Mouse (Mus musculus) fat pad, adult 2 months (tissue): ENCODE data around the gene Ide.

Source experiments
- DNase-seq: peaks from one replicate; pipeline ENCODE4 v3.0.0-alpha.2; 2011; ENCODE audit warnings: low read depth, low spot score; ENCODE audit errors: extremely low read depth

Gene Ide

DNA sequence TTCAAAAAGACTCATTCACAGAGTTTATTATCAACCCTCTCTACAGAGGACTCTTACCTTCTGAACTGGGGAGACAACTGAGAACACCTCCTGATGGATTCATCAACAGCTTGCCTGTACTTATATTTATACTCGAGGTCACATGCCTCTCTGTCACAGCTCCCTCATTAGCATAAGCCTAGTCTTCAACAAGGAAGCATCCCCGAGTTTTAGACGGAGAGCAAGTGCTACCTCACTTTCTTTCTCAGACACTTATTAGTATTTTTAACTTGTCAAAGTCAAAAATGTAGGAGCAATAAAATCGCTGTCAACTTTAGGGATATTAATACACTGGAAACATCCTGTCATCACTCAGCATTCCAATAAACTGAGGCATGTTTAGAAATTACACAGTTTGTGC is at the start of gene Ide:
Gene Ide (minus strand): TSS at position 101 of the 400 bp plus-strand sequence.
- DNase-seq, result no peak

DNA sequence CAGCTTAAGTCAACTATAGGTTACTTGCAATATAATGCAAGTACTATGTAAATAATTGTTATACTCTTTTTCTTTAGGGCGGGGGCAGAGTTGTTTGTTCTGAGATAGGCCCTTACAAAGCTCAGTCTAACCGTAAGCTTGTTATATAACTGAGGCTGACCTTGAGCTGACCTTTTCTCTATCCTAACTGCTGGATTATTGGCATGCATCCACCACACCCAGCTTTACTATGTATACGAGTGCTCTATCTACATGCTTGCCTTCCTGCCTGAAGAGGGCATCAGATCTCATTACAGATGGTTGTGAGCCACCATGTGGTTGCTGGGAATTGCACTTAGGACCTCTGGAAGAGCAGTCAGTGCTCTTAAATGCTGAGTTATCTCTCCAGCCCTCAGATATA is 48.5 kb upstream of the Ide start:
- DNase-seq, result no peak

DNA sequence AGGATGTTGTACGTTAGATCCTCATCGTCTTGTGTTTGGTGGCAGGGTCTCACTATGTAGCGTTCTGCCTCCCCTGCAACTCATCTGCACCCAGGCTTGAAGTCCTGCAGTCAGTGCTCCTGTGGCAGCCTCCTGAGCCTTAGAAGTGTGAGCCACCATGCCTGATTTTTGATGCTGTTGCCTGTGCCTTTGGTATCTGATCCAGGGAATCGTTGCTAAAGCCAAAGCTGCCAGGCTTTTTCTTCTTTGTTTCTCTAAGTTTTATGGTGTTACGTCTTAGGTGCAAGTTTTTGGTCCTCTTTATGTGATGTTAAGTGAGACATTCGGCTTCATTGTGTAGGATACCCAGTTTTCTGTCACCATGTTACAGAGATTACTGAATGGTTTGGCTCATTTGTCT is 41.2 kb upstream of the Ide start:
- no peak for DNase-seq

DNA sequence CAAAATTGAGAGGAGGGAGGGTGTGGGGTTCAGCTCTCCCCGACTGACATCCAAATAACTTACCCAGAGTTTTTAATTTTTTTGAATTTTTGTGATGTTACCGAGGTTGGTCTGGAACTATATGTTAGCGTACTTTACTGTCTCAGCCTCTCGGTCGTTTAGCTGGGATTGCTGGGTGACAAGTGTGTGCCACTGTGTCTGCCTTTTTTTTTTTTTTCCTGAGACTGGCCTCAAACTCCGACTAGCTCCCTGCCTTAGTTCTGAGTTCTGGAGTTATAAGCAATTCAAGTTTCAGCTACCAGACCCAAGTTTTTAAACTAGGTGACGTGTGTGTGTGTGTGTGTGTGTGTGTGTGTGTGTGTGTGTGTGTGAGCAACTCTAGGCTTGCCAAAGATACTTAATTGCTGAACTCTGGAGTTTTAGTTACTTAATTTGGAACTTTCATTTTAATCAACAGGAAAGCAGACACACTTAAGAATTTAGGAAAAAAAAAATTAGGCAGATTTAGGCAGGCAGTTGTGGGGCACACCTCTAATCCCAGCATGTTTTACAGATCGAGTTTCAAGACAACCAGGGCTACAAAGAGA is 39.8 kb upstream of the Ide start:
- DNase-seq, result no peak

DNA sequence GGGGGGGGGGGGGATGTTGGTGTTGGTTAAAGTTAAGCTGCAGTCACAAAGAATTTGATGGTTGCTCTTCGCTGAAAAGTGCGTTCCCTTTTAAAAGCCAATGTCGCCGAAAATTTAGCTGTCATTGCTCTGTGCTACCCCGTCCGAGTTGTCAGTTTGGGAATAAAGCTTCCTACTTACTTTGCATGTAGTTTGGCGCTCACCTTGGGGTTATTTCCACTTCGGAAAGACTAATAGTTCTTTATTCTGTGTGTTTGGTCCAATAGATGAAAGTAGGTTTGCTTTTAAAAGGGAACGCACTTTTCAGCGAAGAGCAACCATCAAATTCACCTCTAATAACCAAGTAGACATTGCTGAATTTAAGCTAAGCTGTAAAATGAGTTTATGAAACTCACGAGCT is 39.2 kb upstream of the Ide start:
- no peak for DNase-seq

DNA sequence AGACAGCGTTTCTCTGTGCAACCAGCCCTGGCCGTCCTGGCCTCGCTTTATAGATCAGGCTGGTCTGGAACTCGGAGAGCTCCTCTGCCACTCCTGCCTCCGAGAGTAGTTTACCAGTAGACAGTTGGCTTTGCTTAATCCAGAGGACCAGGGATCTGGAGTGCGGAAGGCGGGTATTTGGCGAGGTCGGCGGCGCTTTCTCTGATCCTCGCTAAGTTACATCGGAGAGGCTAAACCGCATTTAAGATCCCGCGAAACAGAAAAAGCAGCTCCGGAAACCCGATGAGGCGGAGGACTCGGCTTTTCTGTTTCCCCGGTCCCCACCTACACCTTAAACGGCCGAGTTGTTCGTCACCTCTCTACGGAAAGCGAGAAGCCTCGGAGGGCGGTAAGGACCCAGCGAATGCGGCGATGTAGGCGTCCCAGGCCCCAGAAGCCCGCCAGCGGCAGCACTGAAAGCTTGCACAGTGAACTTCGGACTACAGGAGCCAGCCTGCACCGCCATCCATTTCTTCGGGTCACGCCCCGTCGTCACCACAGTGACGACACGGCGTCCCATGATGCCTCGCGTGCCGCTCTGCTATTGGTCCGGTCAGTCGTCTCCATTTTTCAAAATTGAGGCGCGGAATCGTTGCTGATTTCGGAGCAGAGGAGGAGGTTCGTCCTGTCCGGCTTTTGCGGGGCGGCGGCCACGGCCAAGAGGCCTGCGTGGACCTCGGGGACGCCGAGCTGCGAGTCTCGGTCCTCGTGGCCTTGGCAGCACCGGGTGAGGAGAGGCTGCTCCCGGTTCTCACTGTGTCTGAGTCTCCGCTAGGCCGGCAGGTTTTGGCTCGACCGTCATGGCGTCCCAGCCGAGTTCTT is 38.3 kb upstream of the Ide start, which contains the start of gene Kif11:
Gene Kif11 (plus strand): TSS at position 649 of the 861 bp plus-strand sequence.
- DNase-seq, result peak; percentile 81

DNA sequence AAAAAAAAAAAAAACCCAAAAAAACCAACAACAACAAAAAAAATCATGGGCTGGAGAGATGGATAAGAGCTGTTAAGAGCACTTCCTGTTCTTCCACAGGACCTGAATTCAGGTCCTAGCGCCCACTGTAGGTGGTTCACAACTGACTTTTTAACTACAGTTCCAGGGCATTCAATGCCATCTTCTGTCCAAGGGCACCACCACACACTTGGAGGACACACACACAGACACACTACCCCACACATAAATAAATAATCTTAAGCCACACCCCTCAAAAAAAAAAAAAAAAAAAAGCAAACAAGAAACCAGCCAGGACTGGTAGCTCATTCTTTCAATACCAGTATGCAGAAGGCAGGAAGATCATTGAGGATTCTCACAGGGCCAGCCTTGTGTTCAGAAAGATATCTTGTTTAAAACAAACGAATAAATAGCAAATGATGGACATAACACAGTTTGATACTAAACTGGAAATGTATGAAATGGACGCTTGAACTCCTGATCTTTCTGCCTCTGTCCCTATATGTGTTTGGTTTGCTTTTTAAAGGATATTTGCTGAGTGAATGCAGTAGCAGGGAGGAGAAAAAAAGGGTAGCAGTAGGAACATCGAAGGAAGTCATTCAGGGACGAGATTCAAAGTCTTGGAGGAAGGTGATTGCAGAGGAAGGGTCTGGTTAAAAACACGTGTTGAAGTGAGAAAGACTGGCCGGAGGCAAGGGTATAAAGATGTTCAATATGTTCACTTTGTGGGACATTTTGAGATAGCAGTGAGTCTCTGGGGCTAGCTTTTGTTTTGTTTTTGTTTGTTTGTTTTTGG is 37.5 kb upstream of the Ide start:
- no peak for DNase-seq

DNA sequence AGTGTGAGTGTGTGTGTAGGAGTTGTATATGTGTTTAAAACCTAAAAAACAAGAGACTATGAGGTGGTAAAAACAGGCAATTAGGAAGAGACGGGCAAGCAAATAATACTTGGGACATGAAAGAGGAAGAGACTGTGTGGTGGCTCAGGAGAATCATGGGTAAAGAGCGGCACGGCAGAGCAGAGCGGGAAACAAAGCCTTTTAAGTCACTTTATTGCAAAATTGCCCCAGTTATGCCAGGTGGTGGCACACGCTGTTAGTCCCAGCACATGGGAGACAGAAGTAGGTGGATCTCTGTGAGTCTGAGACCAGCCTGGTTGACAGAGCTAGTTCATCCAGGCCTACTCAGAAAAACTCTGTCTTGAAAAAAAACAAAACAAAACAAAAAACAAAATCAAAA is 32.7 kb upstream of the Ide start:
- no peak for DNase-seq

DNA sequence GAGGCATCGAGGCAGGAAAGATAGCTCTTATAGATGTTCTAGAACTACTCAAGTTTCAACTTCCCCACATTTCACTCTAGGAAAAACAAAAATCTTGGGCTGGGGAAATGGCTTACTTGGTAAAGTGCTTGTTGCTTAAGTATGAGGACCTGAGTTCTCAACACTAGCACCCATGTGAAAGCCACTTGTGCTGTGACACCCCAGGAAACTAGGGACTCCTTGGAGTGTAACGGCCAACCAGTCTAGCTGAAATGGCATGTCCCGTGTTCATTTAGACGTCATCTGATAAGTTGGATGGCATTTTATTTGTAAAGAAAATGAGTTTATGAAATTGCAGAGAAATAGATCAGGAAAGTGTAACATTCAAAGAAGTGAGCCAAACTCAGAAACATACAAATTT is 32.3 kb upstream of the Ide start:
- no peak for DNase-seq

DNA sequence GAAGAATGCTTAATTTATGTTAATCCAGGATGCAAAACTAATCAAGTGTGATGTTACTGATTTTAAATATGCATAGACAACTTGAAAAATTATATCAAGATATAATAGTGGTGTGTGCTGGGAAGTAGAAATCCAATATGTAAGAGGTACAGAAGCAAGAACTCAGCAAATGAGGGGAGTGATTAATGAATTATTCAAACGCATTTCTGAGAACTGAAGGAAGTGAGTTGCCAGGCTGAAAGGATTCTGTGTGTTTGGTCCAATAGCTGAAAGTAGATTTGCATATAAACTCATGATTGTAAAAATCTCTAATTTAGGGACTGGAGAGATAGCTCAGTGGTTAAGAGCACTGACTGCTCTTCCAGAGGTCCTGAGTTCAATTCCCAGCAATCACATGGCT is 31.3 kb upstream of the Ide start:
- no peak for DNase-seq

DNA sequence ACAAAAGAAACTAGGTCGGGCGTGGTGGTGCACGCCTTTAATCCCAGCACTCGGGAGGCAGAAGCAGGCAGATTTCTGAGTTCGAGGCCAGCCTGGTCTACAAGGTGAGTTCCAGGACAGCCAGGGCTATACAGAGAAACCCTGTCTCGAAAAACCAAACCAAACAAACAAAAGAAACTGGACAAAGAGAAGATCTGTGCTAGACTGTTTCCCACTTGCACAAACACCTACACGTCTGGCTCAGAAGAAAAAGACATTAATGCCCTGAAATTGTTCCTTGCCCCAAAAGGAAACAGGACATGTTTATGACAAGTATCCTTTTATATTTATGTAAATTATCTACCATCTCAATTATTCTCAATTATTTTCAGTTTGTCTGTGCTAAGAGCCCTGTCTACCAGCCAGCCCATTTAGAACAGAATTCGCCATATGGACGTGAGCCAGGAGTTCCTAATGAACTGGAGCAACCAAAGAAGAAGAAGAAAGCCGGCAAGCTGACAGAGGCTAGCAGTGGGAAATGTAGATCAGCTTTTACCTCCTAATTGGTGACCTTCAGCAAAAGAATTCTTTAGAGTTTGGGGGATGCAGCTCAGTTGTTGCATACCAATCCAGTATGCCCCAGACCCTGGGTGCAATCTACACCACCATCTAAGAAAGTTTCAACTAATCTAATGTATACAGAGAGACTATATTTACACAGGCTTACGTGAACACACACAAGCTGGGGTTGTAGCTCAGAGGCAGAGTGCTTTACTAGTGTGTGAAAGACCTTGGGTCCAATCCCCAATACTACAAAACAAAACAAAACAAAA is 25.7 kb upstream of the Ide start:
- DNase-seq, result no peak

DNA sequence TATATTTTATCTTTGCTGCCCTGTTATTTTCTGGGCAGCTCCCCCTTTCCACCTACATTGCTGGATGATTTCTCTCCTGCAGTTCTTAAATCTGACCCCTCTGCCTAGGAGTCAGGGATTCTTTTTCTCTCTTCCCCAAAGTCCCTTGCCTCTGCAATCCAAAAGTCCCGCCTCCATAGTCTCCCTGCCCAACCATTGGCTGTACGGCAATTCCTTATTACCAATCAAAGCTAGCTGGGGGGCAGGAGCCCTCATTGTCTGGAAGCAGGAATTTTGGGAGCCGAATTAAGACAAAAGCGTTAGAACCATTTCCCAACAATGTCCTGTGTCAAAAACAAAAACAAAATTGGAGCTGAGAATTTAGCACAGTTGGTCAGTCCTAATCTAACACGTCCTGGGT is 24.9 kb upstream of the Ide start:
- DNase-seq, result no peak

DNA sequence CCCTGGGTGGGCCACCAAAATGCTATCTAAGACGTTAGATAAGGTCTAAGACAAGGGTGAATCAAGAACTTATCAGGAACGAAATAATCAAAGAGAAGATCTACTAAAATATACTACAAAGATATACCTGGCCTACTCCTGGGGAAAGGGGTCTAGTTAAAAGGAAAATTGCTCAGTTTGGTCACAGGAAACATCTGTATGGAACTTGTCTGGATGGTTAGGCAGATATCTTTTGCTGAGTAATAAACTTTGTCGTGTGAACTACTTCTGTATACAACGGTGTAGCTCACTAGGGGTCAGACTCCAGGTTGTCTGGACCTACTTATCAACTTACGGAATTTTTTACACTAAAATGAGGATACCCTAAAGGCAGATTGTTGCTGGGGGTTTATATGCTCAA is 22.4 kb upstream of the Ide start:
- DNase-seq, result no peak

DNA sequence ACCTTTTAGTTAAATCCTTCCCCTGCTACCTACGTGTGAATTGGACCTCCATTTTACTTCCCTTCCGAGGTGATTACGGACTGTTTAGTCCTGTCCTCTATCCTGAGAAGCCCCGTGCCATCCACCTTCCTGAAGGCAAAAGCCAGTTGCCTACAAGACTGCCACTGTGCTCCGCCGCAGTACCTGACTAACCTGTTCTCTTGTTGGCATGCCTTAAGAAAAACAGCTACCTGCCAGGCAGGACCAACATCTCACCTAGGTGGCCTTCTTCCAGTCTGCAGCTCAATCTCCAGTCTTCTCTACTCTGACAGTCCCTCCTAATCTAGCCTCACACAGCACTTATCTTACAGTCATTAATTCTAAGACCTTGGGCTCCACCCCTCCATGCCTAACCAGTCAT is 15.7 kb upstream of the Ide start:
- peak; percentile 100 for DNase-seq

DNA sequence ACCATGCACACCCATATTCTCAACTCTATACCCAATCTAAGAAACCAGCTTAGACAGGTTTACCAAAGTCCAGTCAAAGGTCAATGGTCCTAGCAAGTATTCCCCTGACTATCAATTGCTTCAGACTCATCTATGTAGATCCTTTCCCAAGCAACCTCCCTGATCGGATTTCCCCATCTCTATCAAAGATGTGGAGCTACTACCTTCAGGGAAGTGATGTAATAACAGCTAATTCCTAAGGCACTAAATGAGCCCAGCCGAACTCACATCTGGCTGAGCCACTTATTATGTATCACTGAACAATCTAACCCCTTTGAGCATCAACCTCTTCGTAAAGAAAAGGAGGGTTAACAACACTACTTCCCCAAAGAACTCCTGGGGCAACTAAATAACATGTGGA is 15.1 kb upstream of the Ide start:
- peak; percentile 93 for DNase-seq

DNA sequence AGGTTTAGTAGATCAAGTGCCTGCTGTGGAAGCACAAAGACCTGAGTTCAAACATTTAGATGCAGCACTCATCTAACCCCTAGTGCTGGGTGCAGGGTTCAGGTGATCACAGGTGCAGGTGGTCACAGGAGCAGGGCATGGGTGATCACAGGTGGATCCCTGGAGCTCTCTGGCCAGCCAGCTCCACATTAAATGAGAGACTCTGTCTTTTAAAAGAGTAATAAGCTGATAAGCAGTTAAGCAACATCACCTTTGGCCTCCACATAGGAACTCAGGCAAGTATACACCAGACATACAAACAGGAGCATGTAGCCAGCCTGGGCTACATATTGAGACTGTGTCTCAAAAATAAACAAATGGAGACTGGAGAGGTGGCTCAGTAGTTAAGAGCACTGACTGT is 11.3 kb upstream of the Ide start:
- no peak for DNase-seq

DNA sequence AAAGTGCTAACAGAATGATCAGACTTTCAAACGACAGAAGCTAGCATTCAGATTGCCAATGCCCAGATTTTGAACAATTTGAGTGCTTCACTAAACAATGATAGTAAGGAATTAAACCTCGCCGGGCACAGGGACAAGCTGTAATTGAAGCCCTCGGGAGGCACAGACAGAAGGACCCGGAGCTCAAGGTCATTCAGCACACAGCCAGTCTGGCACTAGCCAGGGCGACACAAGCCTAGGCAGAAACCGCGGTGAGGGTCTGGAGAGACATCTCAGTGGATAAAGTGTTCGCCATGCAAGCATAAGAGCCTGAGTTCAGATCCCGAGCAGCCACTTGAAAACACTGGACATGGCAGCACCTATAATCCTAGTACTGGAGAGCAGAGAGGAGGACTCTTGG is 10.7 kb upstream of the Ide start:
- DNase-seq, result no peak

DNA sequence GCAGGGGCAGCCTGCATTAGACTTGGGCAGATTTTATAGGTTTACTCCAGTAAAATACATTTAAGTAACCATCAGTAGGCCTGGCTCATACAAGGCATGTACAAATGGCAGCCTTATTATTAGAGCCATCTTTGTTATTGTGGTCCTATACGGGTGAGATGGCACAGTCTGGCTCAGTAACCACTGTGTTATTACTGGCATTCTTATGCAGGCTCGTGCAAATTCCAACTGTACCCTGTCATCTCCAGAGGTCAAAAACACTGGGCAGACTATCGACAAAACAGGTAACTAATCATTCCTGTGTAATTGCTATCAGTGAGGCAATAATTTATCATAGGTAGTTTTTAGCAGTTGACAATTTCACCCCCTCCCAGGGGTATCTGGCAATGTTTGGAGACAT is 8.6 kb upstream of the Ide start:
- DNase-seq, result no peak

DNA sequence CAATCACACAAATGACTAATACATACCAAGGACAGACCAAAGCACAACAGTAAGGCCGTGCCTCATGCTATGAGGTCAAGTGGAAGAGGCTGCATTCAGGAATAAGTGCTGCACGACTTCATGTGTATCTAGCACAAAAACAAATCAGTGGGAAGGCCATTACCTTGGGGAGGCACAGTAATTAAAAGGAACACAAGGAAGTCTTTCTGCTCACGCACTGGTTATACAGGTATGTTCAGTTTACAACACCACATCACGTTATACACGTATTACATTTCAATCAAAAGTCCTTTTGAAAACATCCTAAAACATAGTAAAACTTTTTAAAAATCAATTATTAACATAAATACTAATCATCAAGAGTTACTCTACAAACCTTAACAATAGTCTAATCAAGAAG is 6.2 kb upstream of the Ide start:
- DNase-seq, result no peak

DNA sequence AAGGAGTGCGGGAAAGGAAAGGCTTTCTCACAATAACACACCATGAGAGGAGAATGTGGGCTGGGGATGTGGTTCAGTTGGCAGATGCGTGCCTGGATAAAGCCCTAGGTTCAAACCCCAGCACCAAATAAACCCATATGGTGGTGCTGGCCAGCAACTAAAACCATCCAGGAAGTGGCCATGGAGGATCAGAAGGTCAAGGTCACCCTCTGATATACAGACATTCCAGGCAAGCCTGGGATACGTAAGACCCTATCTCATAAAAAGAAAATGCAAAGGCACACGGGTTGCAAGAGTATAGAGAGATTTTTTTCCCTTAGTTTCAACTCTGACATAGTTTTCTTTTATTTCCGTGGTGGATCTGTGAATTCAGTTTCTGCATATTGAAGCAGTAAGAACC is 3.3 kb upstream of the Ide start:
- no peak for DNase-seq

DNA sequence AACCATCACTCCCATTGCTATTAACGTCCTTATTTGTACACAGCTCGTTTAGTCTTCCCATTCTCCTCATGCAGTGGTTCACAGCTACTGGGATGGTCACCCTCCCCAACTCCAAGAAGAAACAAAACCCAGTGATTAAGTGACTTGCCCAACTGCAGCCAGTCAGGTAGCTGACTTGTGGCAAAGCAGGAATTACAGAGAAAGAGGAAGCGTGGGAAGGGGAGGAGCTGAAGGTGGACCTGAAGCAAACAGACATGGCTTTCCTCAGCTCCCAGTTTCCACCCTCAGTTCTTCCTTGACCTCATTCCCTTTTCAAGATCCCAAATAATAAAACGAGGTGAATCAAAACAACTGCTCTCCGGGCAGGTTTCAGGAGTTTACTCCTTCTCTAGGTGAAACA is 2.8 kb upstream of the Ide start:
- DNase-seq, result no peak
